Mouse (Mus musculus) erythroblast, embryonic 14.5 days (primary cell): ENCODE data around the gene Phlda2.

Experiments used
- GATA1 ChIP-seq: IDR thresholded peaks from 2 replicates; pipeline ENCODE4 v1.6.1; 2012; ENCODE audit warnings: low read length, inconsistent platforms, mixed read lengths
- TAL1 ChIP-seq: IDR thresholded peaks from 3 replicates; pipeline ENCODE4 v1.6.1; 2012; ENCODE audit warnings: low read length, inconsistent platforms, mixed read lengths

DNA sequence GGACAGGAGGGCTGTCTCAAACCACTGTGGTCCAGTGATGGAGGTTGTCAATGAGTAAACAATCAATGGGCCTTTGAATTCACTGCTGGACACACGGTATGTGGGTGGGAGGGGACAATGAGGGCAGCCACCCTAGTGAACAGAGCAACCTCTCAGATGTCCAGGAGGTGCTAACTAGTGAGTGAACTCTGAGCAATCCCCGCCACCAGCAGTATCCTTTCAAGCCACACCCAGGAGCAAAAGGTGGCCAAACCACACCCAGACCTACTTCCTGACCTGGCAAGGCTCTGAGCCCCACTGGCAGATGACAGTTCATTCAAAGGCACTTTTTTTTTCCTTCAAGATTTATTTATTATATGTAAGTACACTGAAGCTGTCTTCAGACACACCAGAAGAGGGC lies 2.0 kb downstream of the Phlda2 start:
- TF ChIP-seq GATA1 (no peak), TAL1 (no peak)
